Mouse (Mus musculus) Muller cell, postnatal 12 days (primary cell): ENCODE results near the gene Zfp423.

Experiments
- DNase-seq: peaks from one replicate; pipeline ENCODE4 v3.0.0-alpha.2; 2015; ENCODE audit errors: inconsistent ontology term

The Zfp423 gene

GRCm38 (mm10) chr8:87701583-87701982, 257.8 kb downstream of the Zfp423 start:
- no peak for DNase-seq

GRCm38 (mm10) chr8:87700321-87700720, 259.1 kb downstream of the Zfp423 start:
- DNase-seq = no peak

GRCm38 (mm10) chr8:87697127-87697526, 262.3 kb downstream of the Zfp423 start:
- no peak for DNase-seq

DNA sequence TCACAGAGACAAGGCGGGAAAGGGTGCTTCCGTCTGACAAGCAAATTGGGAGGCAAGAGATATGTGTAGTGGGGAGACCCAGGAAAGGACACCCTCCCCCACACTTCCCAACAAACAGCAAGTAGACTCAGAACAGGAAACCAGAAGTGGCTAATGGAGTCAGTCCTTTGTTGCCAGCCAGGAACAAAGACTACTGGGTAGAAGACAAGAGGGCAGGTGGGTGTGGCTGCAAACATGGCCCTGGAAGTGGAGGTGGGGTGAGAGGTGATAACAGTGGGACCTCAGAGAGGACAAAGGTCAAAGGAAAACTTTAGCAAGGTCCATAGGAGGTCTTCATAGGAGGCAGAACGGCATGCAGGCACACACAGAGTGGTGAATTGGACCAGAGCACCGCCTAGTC, 265.7 kb downstream of the Zfp423 start:
- no peak for DNase-seq

DNA sequence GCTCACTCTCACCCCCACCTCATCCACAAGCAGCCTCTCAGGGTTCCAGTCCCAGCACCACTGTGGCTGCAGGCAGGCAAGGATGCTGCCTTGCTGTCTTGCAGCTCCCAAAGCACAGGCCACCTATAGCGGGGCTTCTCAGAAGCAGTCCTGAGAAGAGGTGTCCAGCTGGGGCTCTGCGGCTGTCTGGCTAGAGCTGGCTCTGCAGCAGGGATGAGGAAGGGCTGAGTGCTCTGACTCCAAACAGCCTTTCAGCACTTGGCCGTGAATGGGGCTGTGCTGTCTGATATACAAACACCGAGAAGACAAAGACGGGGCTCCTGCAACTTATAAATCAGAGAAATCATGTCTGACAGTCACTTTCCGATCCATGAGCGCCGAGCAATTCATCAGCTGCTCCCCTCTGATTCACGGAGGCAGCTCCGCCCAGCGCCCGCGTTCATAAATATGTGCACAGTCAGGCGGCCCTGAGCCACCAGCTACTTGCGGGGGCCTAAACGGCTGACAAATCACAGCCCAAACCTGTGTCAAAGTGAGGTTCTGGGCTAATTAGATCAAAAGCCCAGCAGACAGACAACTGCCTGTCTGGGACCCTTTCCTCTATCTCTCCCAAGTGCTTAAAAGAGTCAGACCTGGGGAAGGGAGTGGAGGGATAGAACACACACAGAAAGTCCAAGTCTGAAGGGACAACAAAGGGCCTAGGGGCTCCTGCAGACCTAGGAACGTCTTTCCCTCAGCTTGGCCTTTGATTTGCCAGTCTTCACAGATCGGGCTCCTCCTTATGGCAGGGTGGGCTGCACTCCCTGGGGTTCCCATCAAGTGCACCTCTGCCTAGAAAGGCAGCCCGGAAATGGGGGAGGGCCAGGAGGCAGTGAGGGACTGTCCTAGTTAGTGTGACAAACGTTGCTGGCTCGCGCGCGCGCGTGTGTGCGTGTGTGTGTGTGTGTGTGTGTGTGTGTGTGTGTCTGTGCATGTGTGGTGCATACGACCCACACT, 269.0 kb downstream of the Zfp423 start:
- DNase-seq = peak; percentile 84

DNA sequence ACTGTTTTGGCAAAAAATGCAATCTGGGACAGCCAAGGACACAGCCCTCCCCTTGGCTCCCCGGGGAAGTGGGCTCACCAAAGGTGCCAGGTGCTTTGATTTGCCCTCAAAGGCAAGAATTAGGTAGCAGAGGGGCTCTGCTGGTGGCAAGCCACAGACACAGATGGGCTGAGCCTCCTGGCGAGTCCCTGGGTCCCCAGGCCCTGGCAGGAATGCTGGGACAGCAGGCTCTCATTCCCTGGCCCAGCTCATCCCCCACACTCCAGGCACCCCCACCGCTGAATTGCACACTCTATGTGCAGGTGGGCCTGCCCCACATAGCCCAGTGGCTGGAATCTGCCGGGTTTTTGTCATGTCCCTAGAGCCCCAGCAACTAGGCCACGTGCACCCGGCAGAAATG, 270.2 kb downstream of the Zfp423 start:
- peak; percentile 42 for DNase-seq

DNA sequence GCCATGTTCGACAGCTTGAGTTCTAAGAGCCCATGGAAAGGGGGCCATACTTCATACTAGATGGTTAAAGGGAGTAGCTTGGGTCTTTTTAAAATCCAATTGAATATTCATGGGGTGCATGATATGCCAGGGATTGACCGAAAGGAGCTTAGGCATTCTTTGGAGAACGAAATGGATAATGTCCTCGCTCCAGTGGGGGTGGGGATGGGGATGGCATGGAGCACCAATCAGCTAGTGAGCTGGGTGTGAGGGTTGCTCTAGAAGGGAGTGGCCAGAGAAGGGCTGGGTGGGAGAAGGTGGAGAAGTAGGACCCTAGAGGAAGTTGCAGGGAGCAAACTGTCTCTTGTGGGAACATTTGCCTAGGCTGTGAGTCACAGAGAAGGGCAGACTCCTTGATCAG, 271.0 kb downstream of the Zfp423 start:
- no peak for DNase-seq

GRCm38 (mm10) chr8:87686986-87687698, 272.3 kb downstream of the Zfp423 start:
- DNase-seq = peak; percentile 69

DNA sequence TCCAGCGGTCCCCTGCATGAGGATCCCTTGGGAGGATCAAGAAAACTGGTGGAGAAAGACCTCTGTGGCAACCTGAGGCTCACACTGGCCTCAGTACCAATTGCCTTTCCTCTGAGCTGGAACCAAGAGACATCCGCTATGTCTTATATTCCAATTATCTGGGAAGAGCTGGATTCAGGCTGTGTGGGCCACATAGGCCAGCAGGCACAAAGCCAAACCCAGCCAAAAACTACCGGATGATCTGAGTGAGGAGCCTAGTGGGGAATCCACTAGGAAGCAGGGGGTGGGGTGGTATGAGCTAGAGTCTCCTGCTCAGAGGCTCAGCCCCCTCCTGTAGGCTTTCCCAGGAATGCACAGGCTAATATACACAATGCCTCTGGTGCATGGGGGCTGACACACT, 273.4 kb downstream of the Zfp423 start:
- DNase-seq = no peak

- no peak for DNase-seq
Measured at GRCm38 (mm10) chr8:87685392-87685791, 274.0 kb downstream of the Zfp423 start.

GRCm38 (mm10) chr8:87682066-87682465, 277.3 kb downstream of the Zfp423 start:
- DNase-seq = no peak

DNA sequence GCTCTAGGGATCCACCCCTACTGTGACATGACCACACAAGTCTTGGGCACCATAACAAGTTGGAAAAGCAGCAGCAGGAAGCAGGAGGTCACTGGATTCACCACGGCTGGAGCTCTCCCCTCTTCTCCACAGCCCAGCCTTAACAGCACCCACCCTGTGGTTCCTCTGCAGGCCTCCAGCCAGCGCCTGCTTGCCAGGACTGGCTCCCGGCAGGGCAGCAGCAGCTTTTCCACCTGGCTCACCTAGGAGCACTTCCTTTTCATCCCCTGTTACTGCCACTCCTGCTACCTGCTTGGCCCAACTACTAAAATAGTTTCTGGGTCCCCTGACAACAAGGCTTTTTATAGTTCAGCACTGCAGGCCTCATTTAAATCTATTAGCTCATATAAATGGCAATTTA, 279.4 kb downstream of the Zfp423 start:
- no peak for DNase-seq

- DNase-seq = peak; percentile 50
Measured at GRCm38 (mm10) chr8:87679431-87680003, 279.9 kb downstream of the Zfp423 start.

DNA sequence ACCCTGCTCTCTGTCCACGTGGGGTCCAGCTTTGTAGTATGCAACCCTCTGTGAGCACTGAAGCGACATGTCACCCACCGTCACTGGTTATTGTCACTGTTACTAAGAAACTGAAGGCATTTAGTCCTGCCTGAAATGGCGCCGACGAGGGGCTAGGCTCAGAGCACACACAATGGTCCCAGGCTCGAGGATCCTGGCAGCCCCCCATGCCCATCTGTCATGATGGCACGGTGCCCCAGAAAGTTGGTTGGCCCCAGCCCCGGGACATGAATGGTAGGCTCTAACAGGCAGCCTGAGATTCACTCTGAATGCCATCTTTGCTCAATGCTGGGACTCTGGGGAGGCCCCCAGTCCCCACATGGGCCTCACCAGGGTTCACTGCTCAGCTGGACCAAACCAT, 284.0 kb downstream of the Zfp423 start:
- DNase-seq = no peak

DNA sequence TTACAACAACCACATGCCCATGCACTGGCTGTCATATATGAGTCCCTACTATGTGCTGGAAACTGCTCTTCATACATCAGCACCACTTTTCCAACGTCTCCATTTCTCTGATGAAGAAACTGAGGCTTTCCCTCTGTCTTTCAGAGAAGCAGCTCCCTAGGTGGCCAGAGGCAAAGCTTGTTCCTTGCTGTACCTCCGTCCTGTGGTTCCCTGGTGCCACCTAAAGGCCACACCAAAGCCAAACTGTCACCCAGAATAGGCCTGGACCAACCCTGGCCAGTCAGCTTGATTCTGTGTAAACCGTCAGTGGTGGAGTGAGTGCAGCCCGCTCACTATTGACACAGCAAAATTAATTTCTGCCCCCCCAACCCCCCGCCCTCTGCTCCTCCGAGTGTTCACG, 285.2 kb downstream of the Zfp423 start:
- no peak for DNase-seq

DNA sequence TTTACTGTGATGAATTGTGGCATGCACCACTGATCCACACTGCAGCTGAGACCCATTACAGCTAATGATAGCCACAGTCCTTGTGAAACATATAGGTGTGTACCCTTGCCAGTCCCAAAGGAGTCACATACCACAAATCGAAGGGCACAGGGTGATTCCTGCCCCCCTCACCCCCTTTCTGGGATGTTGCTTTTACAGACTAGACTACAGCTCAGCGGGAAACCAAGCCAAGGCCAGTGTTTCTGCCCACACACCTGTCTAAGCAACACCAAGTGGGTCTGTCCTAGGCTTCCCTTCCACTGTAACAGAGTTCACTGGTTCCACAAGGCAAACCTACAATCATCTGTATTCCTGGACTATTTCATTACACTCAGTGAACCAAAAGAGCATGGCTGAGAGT, 287.2 kb downstream of the Zfp423 start:
- DNase-seq = no peak

GRCm38 (mm10) chr8:87671209-87671970, 288.0 kb downstream of the Zfp423 start:
- DNase-seq = peak; percentile 26

- no peak for DNase-seq
Measured at GRCm38 (mm10) chr8:87670232-87670631, 289.2 kb downstream of the Zfp423 start.

GRCm38 (mm10) chr8:87668736-87669135, 290.7 kb downstream of the Zfp423 start:
- DNase-seq = no peak

DNA sequence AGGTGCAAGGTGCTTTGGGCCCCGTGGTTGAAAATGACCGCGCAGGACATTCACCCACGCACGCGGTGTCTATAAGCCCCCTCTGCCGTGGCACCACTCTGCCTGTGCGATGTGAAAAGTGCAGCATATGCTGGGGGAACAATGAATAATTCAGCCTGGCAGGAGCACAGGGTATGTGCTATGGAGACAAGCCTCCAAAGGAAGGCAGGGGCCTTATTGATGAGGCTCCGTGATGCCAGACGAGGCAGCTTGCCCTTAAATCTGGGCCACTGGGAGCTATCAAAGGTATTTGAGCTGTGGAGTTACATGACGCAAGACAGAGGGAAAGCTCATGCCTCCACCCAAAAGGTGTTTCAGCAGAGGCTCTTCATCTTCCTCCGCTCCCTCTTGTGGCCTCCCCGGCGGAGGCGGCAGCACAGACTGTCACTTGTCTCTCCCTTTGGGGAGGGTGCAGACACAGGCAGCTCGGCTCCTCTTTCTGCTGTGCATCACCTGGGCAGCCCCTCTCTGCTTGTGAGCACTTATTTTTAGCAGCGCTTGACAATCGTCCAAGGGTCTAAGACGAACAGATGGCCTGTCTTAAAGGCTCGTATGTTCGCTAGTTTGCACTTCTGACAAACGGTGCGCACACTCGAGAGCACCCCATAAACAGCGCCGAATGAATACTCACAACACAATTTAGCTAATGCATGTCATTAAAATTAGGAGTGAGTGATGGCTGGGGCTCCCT, 291.3 kb downstream of the Zfp423 start:
- DNase-seq = no peak

GRCm38 (mm10) chr8:87667297-87667696, 292.1 kb downstream of the Zfp423 start:
- DNase-seq = no peak
